Mouse (Mus musculus) heart, adult 18-20 months (tissue): Measurements from ENCODE around the gene E2f4. TPM values are rescaled to one million over a fixed set of nuclear protein-coding genes. Genes with fewer than 3 reads are reported as not detected.
A peak's percentile ranks its signal among the peaks of the same experiment; 100 is the strongest.

Experiments used
- DNase-seq, 2 experiments: peaks; one replicate each; pipeline ENCODE4 v3.0.0; 2021 to 2022; ENCODE audit warnings: mixed read lengths in 1 of 2
- total RNA-seq, 2 experiments: library from RNA; stranded (reverse); gene quantifications; 2 replicates each; pipeline ENCODE4 v1.2.3; 2021

E2f4 gene
- total RNA-seq, 2 experiments from 2014 or later = 21.6 TPM

DNA sequence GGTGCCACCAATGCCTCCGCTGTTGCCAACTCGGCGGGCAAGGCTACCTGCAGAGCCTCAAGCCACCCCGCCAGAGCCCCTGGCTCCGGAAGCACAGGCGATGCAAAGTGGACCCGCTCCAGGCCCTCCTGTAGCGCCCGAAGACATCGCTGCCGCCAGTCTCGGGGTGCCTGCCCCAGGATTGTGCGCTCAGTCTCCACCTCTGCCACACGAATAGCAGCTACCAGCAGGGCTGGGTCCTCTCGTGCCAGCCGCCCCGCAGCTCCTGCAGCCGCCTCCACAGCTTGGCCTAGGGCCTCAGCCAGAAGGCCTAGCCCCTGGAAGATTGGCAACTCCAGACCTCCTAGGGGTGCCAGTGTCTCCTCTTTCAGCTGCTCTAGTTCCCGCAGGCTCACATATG, 4.1 kb upstream of the E2f4 start:
- DNase-seq = no peak

DNA sequence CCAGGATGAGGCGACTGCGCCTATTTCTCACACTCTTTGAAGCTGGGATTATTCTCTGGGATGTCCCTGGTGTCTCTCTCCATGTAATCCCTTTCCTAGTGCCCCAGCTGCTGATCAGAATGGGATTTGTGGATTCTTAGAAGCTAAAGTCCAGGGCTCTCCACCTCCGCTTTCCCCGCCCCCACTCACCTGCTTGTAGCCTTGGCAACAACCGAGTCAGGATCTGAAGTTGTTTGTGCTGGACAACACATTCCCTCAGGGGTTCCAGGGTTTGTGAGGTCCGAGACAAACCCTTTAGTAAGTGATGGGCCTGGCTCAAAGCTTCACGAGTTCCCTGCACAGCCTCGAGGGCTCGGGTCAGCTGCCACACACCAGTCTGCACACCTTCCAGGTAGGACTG, 2.7 kb upstream of the E2f4 start:
- no peak for DNase-seq

DNA sequence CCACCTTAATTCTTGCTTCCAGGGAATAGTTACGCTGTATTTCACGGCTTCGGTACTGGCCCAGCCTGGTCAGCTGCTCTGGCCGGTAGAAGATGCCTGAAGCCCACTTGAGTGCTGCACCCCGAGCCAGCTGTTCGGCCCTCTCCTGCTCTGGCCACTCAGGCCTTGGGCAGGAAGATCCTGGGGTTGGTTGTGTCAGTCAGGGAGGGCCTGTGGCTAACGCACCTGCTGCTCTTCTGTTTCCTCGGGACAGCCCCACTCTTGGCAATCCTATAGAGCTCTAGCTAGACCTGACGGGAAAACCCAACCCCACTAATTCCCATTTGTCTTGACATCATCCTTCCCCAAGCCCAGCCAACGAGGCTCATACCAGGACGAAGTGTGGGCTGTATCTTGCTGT, 2.2 kb upstream of the E2f4 start:
- no peak for DNase-seq

DNA sequence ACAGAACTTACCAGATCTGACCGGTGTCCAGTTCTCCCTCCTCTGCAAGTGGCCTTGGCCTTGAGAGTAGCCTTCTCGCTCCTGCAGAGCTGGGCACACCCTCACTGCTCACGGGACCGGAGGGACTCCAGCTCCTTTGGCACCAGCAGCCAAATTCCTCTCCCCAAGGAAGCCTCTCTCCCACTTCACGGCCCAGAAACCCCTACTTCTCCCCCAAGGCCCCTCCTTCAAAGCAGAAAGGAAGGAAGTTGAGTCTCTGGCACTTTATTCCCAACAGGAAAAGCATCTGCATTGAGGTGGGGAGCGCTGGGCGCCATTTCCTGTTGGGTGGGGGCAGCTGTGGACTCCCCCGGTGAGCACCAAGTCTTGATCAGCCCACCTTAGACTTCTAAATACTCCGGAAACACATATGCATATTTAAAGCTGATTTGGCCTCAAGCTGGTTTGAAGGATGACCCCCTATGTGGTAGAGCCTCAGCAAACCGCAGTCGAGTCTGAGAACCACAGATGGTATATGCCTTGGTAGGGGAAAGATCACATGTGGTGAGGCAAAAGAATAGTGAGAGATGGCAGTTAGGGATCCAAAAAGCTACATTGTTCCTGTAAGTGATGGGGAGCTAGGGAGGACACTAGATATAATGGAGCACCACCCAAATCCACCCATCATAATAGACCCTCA, 1.4 kb upstream of the E2f4 start, which contains the start of gene Exoc3l:
Exoc3l (minus strand) TSS at position 207 of the 679 bp plus-strand sequence.
- DNase-seq = peak in 1 of 2 experiments; percentile 41

DNA sequence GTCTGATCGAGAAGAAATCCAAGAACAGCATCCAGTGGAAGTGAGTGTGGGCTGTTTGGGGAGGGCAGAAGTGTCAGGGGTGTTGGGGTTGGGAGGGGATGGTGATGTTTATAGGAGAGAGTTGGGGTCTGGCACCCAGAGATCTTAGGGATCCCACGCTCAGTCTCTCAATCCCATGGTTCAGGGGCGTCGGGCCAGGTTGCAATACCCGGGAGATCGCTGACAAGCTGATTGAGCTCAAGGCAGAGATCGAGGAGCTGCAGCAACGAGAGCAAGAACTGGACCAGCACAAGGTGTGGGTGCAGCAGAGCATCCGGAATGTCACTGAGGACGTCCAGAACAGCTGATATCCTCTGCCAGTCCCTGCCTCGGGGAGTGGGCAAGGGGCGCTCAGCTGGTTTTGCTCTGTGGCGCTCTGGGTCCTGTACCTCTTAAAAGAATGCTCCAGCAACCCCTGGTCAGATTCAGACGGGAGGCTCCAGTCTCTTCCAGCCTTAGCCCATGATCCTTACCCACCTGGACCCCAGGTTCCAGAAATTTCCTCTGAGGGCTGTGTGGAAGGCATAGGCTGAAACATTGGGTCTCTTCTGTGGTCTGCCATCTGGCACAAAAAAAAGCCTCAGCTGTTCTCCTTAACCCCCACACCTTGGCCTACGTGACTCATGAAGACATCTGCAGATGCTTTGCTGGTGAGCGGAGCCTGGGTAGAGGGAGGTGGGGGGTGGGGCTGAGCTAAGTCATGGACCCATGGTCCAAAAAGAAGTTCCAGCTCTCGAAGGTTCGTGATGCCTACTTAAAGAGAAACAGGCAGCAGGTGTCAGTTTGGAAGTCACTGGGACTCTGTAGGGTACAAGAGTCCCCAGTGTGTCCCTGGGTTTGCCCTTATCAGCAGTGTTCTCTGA, 1.1 kb downstream of the E2f4 start:
- DNase-seq = no peak

DNA sequence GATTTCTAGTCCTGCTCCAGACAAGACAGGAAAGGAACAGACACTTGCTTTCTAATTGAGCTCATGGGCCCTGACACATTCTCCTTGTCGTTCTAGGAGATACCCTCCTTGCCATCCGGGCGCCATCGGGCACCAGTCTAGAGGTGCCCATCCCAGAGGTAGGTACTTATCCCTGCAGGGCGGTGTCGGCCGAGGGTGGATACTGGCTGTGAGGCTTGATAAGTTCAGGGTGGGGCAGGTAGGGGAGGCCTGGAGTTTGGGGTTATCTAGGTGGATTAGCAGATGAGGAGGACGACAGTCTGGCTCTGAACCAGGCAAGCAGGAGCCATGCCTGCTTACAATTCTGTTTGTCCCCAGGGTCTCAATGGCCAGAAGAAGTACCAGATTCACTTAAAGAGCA, 2.5 kb downstream of the E2f4 start:
- no peak for DNase-seq

DNA sequence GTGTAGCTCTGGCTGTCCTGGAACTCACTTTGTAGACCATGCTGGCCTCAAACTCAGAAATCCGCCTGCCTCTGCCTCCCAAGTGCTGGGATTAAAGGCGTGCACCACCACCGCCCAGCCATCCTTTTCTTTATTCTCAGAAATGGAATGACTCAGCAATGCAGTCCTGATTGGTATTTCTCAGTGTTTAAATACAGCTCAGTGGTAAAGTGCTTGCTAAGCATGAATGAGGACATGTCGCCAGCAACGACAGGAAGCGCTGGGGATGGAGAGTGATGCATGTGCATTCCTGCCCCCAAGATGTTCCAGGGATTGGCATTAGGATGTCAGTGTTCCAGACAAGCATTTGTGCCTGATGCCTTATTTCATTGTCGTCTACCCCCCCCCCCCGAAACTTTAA, 5.9 kb downstream of the E2f4 start:
- no peak for DNase-seq

DNA sequence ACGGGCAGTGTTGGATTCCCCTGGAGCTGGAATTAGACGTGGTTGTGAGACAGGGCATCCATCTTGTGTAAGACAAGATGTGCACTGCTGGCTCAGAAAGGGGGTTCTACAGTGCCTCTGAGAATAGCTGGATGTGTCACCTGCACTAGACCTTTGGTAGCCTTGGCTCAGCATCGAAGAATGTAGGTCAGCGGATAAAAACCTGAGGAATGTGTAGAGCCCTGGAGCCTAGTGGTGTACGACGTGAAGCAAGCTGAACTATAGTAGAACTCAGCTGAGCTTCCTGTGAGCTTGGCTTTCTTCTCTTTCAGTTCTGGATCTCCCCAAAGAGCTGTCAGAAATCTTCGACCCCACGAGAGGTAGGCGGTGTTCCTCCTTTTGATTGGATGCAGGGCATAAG, 6.4 kb downstream of the E2f4 start:
- no peak for DNase-seq

DNA sequence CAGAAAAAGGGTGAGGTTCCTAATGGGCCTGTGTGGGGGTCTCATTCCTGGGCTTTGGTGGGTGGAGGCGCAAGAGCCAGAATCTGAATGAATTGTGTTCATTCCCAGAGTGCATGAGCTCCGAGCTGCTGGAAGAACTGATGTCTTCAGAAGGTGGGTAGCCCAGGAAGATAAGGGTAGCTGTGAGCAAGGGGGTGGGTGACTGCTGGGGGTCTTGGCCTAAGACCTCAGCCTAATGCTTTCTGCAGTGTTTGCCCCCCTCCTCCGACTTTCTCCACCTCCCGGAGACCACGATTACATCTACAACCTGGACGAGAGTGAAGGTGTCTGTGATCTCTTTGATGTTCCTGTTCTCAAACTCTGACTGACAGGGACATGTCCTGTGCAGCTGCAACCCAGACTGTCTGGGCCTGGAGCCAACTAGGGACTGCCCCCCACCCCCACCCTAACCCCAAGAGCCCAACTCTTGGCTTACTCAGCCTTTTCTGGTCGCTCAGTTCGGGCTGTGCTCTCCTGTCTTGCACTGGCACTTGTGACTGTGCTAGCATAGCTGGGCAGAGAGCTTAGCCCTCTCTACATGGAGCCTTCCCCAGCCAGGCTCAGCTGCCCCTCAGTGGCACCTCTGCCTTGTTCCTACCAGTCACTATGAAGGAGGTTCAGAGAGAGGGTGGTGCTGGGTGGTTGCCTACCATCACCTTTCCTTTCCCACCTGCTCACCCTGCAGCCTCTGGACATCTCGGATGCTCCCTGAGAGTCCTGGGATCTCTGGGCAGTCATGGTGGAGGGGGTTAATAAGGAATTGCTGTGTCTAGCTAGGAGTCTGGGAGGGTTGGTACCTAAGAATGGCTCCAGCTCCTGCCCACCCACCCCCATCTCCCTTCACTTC, 7.1 kb downstream of the E2f4 start:
- no peak for DNase-seq

DNA sequence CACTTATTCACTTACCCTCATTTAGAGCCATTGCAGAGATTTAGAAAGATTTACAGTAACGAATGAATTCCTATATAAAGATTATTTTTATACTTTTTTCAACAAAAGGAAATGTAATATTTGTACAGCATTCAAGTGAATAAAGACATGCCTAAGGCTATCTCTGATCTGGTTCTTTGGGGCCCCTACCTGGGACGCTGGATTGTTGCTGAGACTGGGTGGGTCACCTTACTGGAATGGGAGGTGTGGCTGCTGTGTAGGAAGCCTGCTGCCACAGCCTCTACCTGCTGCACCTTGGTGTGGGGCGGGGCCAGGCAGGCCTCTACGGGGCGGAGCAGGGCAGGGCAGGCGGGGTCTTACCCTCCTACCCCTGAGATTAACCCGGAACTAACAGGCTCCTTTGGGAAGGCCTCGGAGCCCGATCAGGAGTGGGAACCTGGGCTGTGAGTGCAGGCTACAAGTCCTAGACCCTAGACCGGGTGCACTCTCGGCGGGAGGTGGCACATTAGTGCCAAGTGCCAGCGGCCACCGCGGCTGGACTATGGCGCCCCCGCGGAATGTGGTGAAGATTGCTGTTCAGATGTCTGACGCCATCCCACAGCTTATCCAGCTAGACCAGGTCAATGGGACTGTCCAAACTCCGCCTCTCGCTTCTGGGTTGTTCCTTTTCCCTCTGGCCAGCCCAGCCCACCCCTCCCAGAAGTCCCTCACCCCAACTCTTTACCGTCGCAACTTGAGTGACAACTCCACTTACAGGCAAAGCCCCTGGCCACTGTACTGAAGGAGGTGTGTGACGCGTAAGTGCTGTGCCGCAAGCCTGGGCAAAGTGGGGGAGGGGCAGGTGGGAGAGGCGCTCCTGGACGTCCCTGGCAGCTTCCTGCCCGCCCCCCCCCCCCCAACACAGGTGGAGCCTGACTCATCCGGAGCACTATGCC, 8.0 kb downstream of the E2f4 start, which contains the start of gene Elmo3:
Elmo3 (plus strand) TSS at position 391 of the 935 bp plus-strand sequence.
- DNase-seq = peak; percentile 43 to 51

DNA sequence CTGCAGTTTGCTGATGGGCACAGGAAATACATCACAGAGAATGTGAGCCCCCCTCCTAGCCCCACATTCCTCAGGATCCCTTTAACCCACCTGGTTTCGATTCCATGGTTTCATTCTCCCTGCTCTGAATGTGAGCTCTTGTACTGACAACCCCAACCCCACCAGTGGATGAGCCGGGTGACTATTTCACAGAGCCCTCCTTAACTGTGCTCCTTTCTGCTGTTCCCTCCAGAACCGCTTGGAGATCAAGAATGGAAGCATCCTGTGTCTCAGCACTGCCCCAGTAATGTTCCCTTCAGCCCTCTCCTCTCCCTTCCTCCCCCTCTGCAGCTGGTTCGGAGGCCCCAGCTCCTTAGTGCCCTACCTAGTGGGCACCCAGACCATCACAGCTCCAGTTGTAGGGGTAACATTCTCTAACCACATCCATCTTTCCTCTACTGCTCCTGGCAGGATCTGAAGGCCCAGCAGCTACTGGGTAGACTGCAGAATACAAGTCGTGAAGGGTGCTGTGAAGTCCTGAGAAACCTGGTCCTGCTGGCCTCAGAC, 8.8 kb downstream of the E2f4 start:
- DNase-seq = no peak

DNA sequence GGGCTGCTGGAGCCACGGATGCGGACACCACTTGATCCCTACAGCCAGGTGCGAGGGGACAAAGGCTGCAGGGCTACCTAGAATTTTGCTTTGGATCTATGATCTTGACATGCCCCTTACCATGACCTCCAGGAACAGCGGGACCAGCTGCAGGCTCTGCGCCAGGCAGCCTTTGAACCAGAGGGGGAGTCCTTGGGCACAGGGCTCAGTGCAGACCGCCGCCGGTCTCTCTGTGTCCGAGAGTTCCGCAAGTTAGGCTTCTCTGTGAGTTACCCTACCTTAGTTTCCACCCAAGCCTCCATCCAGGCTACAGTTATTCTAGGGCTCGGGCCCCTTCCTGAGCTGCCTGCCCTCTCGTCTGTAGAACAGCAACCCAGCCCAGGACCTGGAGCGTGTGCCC, 10.2 kb downstream of the E2f4 start:
- no peak for DNase-seq

DNA sequence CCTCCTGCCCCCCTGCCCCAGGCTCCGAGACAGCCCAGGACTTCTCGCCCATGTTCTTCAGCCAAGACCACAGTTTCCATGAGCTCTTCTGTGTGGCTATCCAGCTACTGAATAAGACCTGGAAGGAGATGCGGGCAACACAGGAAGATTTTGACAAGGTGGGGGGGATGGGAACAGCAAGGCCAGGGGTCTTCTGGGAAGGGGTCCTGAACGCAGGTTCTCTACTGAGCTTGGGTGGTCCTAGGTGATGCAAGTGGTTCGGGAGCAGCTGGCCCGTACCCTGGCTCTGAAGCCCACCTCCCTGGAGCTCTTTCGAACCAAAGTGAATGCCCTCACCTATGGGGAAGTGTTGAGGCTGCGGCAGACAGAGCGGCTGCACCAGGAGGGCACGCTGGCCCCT, 11.0 kb downstream of the E2f4 start:
- DNase-seq = no peak

DNA sequence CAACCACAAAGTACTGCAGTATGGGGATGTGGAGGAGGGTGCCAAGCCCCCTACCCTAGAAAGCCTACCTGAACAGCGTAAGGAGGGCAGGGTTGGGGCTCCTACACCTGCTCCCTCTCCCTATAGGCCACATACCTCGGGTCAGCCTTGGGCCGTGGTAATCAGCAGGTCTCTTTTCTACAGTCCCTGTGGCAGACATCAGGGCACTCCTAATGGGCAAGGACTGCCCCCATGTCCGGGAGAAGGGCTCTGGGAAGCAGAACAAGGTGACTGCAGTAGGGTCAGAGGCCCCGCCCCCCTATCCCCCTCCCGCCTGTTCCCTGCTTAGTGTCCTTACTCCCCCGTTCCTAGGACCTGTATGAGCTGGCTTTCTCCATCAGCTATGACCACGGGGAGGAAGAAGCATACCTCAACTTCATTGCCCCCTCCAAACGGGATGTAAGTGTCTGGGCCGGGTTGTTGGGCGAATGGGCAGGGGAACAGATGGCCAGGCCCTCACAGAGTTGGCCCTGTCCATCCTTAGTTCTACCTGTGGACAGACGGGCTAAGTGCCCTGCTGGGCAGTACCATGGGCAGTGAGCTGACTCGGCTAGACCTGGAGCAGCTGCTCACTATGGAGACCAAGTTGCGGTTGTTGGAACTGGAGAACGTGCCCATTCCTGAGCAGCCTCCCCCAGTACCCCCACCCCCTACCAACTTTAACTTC, 11.8 kb downstream of the E2f4 start:
- DNase-seq = no peak

DNA sequence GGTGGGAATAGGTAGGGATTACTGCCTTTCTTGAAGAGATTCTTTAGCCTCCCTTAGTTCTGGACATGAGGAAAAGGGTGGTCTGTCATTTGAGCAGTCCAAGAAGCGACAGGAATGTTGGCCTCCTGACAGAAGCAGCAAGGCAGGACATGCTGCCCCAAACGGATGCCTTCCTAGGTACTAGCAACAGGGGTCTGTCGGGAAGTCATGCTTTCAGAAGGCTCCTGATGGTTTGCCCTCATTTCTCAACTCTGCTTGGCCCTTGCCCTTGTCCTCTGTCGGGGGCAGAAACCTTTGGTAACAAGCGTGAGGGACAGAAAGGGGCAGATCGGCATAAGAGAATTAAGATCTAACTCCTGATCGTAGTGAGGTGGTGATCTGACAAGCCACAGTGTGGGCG, 12.7 kb downstream of the E2f4 start:
- DNase-seq = no peak

DNA sequence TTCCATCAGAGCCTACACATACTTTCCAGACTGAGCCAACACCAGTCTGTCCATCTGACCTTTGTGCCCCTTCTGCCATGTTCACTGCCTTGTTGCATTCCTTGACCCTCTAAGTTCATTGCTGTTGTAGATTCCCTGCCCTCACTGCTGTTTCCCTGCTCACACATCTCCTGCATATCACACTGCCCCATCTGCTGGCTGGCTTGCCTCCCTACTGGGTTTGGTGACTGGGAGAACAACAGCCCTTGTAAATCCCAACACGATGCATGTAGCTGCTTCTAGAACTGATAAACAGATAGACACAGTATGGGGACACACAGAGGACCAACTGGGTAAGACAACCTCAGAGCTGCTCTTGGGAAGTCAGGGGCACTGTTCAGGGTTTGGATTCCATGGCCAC, 14.3 kb downstream of the E2f4 start:
- no peak for DNase-seq

DNA sequence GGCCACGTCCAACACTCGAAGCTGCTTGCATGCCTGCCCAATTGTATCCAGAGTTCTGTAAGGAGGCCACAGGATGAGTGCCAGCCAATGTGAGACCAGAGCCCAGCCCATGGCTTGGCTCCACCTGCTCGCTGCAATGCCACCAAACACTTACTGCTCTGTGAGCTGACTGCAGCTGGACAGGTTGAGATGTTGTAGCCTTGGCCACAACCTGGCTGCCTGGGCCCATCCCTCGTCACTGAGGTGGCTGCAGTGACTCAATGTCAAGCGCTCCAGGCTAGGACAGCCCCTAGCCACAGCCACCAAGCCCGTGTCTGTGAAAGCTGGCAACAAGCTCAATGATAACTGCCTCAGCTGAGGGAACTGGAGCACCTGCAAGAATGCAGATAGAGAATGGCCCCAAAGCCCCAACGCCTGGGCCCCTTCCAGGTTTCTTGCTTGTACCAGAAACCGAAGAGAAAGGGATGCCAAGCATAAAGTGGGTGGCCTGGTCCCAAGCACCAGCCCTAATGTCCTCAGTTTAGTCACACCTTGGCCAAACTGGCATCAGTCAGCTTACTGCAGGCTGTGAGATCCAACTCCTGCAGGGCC, 15.5 kb downstream of the E2f4 start:
- DNase-seq = peak in 1 of 2 experiments; percentile 69

DNA sequence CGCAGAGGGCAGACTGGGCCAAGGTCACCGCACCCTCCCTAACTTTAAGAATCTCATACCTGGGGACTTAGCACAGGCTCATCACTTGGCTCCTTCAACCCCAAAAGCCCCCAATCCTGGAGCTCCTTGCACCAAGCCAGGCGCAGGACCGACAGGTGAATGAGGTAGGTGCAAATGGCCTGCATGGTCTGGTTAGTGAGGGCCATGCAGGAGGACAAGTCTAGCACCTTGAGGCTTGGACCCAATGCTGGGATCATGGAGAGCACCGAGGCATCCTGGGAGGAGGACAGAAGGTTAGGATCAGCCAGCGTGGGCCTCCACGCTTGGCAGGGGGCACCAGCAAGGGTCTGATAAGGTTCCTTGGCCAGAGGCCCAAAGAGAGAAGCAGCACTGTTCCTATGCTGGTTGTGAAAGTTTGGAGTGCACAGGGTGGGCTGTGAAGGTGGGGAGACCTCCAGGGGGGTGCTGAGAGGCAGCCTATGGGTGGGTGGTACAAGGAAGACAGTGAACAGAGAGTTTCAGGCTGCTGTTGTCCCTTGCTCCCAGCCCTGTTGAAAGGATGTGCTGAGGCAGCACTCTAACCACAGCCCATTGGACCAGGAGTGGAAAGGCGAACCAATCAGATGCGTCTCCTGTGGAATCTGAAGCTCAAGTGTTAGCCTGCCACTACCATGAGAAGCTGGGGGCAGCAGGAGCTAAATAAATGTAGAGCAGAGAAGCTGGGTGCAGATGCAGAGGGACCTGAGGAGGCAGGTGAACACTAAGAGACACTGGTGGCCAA, 16.3 kb downstream of the E2f4 start:
- DNase-seq = no peak
